Mouse (Mus musculus): ENCODE measurements around the gene Fchsd2.

- no peak for TF ChIP-seq CTCF (IDR thresholded peaks at IDR 0.05; ENCODE audit: extremely low read depth, insufficient read depth, low read length)
- TF ChIP-seq POLR2A (IDR thresholded peaks at IDR 0.05; ENCODE audit: extremely low read depth, insufficient read depth, low read length) = no peak
Measured at GRCm38 (mm10) chr7:101191326-101191969, 98.8 kb downstream of the Fchsd2 start.
